Mouse (Mus musculus) hindbrain, postnatal 0 days (tissue): Measurements from ENCODE around the gene Eno4. TPM values are rescaled to one million over a fixed set of nuclear protein-coding genes. Genes with fewer than 3 reads are reported as not detected.

ENCODE experiments used
- ATAC-seq: fragments of 200-750 bp; cut with Nextera tagmentation; 2 replicates; pipeline ENCODE4 v1.8.0; 2017; ENCODE audit warnings: mild to moderate bottlenecking, moderate TSS enrichment, moderate library complexity
- DNase-seq: peaks from one replicate; pipeline ENCODE4 v3.0.0-alpha.2; 2015; ENCODE audit warnings: low spot score
- H3K27ac ChIP-seq: fragments of 300-500 bp; sonication (generic); 2 replicates; pipeline ENCODE4 v1.5.1; 2014; ENCODE audit warnings: mild to moderate bottlenecking
- H3K27me3 ChIP-seq: fragments of 300-500 bp; sonication (generic); 2 replicates; pipeline ENCODE4 v1.6.1; 2014; ENCODE audit warnings: low read length, mixed read lengths; ENCODE audit not compliant: insufficient read depth
- H3K36me3 ChIP-seq: fragments of 300-500 bp; sonication (generic); 2 replicates; pipeline ENCODE4 v1.6.1; 2014; ENCODE audit warnings: low read length, mixed read lengths; ENCODE audit not compliant: insufficient read depth
- H3K4me1 ChIP-seq: fragments of 300-500 bp; sonication (generic); 2 replicates; pipeline ENCODE4 v1.6.1; 2014; ENCODE audit warnings: antibody characterized with exemption, low read length, mixed read lengths; ENCODE audit not compliant: insufficient read depth
- H3K4me2 ChIP-seq: fragments of 300-500 bp; sonication (generic); 2 replicates; pipeline ENCODE4 v1.6.1; 2014; ENCODE audit warnings: low read depth, mild to moderate bottlenecking, low read length, moderate library complexity, mixed read lengths
- H3K4me3 ChIP-seq: fragments of 300-500 bp; sonication (generic); 2 replicates; pipeline ENCODE4 v1.5.1; 2014; ENCODE audit warnings: low read length
- H3K9ac ChIP-seq: fragments of 300-500 bp; sonication (generic); replicated peaks from 2 replicates; pipeline ENCODE4 v1.6.1; 2014; ENCODE audit warnings: mild to moderate bottlenecking, low read length, moderate library complexity, mixed read lengths
- H3K9me3 ChIP-seq: fragments of 300-500 bp; sonication (generic); 2 replicates; pipeline ENCODE4 v1.6.1; 2016; ENCODE audit warnings: low read length, mixed read lengths
- CTCF ChIP-seq: IDR thresholded peaks from 2 replicates; pipeline ENCODE4 v1.5.1; 2016; ENCODE audit warnings: antibody characterized with exemption, control low read depth, low read depth
- WGBS: fragments of 180-500 bp; shearing (Covaris S2); extraction: QIAGEN DNeasy Blood & Tissue Kit; methylation state at CpG from one replicate; pipeline ENCODE4 v1.1.7; 2014; 5-methylcytosine and 5-hydroxymethylcytosine counted together
- polyA plus RNA-seq: library from polyadenylated mRNA; unstranded; fragments of >200 nt; fragmentation: Nextera tagmentation; extraction: Ambion mirVana; gene quantifications from 2 replicates; pipeline ENCODE4 v1.2.1, GENCODE M21; 2015
- total RNA-seq: library from RNA; depleted of rRNA; stranded (reverse); fragments of >200 nt; gene quantifications from 2 replicates; pipeline ENCODE4 v1.2.3, GENCODE M21; 2014

The Eno4 gene
- total and polyA plus RNA-seq, 2 experiments from 2014 or later, result 1.5 TPM

DNA sequence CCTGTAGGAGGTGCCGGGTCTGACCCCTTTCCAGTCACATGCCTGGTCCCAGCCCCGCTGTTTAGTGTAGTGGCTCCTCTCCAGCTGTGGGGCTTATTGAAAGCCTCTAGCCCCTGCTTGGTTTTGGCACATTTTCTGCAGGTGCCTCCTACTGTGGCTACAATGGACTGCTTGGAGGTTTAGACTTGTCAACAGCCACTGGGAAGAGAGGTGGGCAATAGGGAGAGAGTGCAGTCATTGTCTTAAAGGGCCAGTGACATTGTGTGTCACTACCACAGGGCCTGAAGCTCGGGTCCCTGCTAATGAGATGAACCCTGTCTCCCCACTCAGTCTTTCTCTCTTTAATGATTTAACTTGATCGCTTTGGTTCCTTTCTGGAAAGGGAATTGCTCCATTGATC is 10.2 kb upstream of the Eno4 start:
- H3K9me3 ChIP-seq, result no peaks in the 10 kb centered on the region
- H3K4me1 ChIP-seq, result no peaks in the 10 kb centered on the region
- WGBS, result 8% methylated on average over 4 of the region's 4 CpGs
- DNase-seq (no peak), ATAC-seq (no peak)
- TF ChIP-seq CTCF, result no peak
- no peak overlapping the region for H3K27ac ChIP-seq
- H3K27me3 ChIP-seq, result peaks cover 40% of the 10 kb centered on the region
- no peak overlapping the region for H3K4me3 ChIP-seq
- H3K36me3 ChIP-seq, result no peaks in the 10 kb centered on the region
- H3K4me2 ChIP-seq, result no peak overlapping the region
- no peak overlapping the region for H3K9ac ChIP-seq

- 0 out of 2 replicates have a peak, but pooled peaks cover 4% of the 10 kb centered on the region for H3K4me1 ChIP-seq
- peaks cover 7% of the 10 kb centered on the region; the same call in 1 of the 2 replicates for H3K27me3 ChIP-seq
- no peak overlapping the region for H3K9ac ChIP-seq
- no peak overlapping the region for H3K4me3 ChIP-seq
- H3K4me2 ChIP-seq, result no peak overlapping the region
- H3K36me3 ChIP-seq, result no peaks in the 10 kb centered on the region
- H3K27ac ChIP-seq, result no peak overlapping the region
- ATAC-seq (no peak), DNase-seq (no peak)
- no peak for TF ChIP-seq CTCF
- no peaks in the 10 kb centered on the region for H3K9me3 ChIP-seq
- WGBS, result 89% methylated on average over 7 of the region's 7 CpGs
Measured at GRCm38 (mm10) chr19:58945959-58946358, 2.7 kb downstream of the Eno4 start.

GRCm38 (mm10) chr19:58951521-58951920 is 8.3 kb downstream of the Eno4 start:
- Histone ChIP-seq H3K27ac (no peak overlapping the region), H3K36me3 (no peaks in the 10 kb centered on the region), H3K9ac (no peak overlapping the region), H3K9me3 (no peaks in the 10 kb centered on the region), H3K4me1 (no peaks in the 10 kb centered on the region), H3K4me3 (no peak overlapping the region), H3K27me3 (peaks cover 7% of the 10 kb centered on the region; the same call in 1 of the 2 replicates), H3K4me2 (no peak overlapping the region)
- DNase-seq (no peak), ATAC-seq (no peak)
- TF ChIP-seq CTCF, result no peak
- WGBS, result 83% methylated on average over 3 of the region's 3 CpGs

DNA sequence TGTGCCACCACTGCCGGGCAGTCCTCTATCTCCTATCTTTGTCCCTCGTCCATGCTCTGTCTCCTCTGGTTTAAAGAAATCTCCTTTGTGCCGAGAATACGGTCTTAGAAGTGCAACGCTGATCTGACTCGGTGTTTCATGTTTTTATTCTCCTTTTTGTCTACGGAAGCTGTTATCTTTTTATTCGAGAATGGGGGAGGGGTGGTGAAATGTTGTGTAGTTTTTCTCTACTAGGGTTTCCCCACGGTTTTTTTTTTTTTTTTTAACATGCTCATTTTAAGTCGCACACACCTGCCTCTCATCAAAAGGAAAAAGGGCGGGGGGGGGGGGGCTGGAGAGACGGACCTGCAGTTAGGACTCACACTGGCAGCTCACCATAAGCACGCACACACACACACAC is 9.0 kb downstream of the Eno4 start:
- no peak for TF ChIP-seq CTCF
- Histone ChIP-seq H3K27me3 (no peaks in the 10 kb centered on the region), H3K4me1 (no peaks in the 10 kb centered on the region), H3K9ac (no peak overlapping the region), H3K27ac (no peak overlapping the region), H3K36me3 (no peaks in the 10 kb centered on the region), H3K4me2 (no peak overlapping the region), H3K9me3 (no peaks in the 10 kb centered on the region), H3K4me3 (no peak overlapping the region)
- no peak for DNase-seq
- no peak for ATAC-seq
- 76% methylated on average over 13 of the region's 13 CpGs for WGBS

- Histone ChIP-seq H3K36me3 (no peaks in the 10 kb centered on the region), H3K9ac (no peak overlapping the region), H3K27ac (no peak overlapping the region), H3K27me3 (no peaks in the 10 kb centered on the region), H3K4me2 (no peak overlapping the region), H3K4me1 (no peaks in the 10 kb centered on the region), H3K9me3 (no peaks in the 10 kb centered on the region), H3K4me3 (no peak overlapping the region)
- WGBS, result 90% methylated on average over 8 of the region's 8 CpGs
- ATAC-seq (no peak), DNase-seq (no peak)
- TF ChIP-seq CTCF, result no peak
Measured at GRCm38 (mm10) chr19:58954779-58955178, 11.6 kb downstream of the Eno4 start.

GRCm38 (mm10) chr19:58963011-58963410 is 19.8 kb downstream of the Eno4 start:
- no peak for ATAC-seq
- WGBS, result 71% methylated on average over 8 of the region's 8 CpGs

GRCm38 (mm10) chr19:58968731-58969506 is 25.7 kb downstream of the Eno4 start:
- H3K9me3 ChIP-seq, result no peaks in the 10 kb centered on the region

More at GRCm38 (mm10) chr19:58963011-58963410, 19.8 kb downstream of the Eno4 start:
- Histone ChIP-seq H3K4me3 (no peak overlapping the region), H3K9ac (no peak overlapping the region), H3K27me3 (no peaks in the 10 kb centered on the region; the same call in 1 of the 2 replicates), H3K27ac (no peak overlapping the region), H3K4me1 (no peaks in the 10 kb centered on the region), H3K9me3 (no peaks in the 10 kb centered on the region), H3K4me2 (no peak overlapping the region), H3K36me3 (no peaks in the 10 kb centered on the region)
- no peak for TF ChIP-seq CTCF
- DNase-seq, result no peak

More at GRCm38 (mm10) chr19:58968731-58969506, 25.7 kb downstream of the Eno4 start:
- 14% methylated on average over 15 of the region's 15 CpGs for WGBS
- no peak overlapping the region for H3K4me2 ChIP-seq
- H3K36me3 ChIP-seq, result peaks cover 6% of the 10 kb centered on the region; the same call in 1 of the 2 replicates
- H3K27me3 ChIP-seq, result no peaks in the 10 kb centered on the region; the same call in 1 of the 2 replicates
- DNase-seq (peak; percentile 37), ATAC-seq (0 out of 2 replicates have a peak, but pooled peaks have one; percentile 58)
- H3K27ac ChIP-seq, result no peak overlapping the region
- no peak overlapping the region for H3K4me3 ChIP-seq
- no peak for TF ChIP-seq CTCF
- no peaks in the 10 kb centered on the region for H3K4me1 ChIP-seq
- H3K9ac ChIP-seq, result no peak overlapping the region
